Mouse (Mus musculus) hematopoietic stem cell, adult 5-6 weeks (primary cell): ENCODE data around the gene B3glct. TPM values are rescaled to one million over a fixed set of nuclear protein-coding genes. Genes with fewer than 3 reads are reported as not detected.

Source experiments
- ATAC-seq, 2 experiments: fragments of 125-278 bp in 1 of 2; replicated peaks in 1 of 2; 2 replicates each; pipeline ENCODE4 v1.8.0; 2016 to 2017; ENCODE audit warnings: inconsistent platforms in 2 of 2, mild to moderate bottlenecking in 2 of 2, moderate number of reproducible peaks in 2 of 2, low read depth in 1 of 2, moderate TSS enrichment in 1 of 2; ENCODE audit not compliant: low FRiP score in 2 of 2, poor library complexity in 2 of 2, severe bottlenecking in 2 of 2, insufficient read depth in 1 of 2, low TSS enrichment in 1 of 2
- total RNA-seq: library from RNA; stranded (forward); fragments of 172-1452, 232-1000 nt; gene quantifications from 2 replicates; pipeline ENCODE4 v1.2.3, GENCODE M21; 2017

B3glct gene
- total RNA-seq, 1 experiment from 2014 or later: 7.9 TPM

GRCm38 (mm10) chr5:149713834-149714233 lies 35.8 kb downstream of the B3glct start:
- ATAC-seq: peak in 1 of 2 experiments; percentile 17; a peak in 1 of 4 replicates

DNA sequence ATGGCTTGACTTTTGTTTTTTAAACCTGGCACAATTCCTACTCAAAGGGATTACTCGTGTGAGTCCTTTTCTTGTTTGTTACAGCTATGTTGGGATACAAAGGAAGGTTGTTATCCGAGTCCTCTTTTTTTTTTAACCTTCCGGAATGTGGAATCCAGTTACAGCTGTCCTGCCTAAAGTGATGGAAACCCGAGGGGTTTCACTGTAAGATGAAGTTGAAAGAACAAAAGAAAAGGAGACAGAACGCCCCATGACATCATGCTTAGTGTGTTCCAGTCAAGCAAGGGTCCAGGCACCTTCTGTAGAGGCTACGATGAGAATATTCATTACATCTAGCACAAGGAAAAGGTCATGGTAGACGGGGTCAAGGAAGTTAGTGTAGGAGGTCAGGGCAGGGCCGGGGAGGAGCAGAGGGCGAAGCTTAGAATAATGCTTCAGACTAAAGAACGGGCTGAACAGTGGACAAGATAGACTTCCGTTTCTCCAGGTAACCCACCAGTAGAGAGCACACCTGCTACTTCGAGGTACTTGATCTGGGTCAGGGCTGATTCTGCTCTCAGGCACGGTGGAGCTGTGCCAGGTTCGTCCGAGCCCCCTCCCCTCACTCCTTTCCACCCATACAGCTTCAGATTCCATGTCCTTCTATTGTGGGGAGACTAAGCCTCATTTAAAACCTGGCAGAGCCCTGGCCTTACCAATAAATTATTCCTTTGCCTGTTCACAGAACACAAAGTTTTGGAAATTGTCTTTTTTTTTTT lies 37.7 kb downstream of the B3glct start:
- no peak for ATAC-seq

DNA sequence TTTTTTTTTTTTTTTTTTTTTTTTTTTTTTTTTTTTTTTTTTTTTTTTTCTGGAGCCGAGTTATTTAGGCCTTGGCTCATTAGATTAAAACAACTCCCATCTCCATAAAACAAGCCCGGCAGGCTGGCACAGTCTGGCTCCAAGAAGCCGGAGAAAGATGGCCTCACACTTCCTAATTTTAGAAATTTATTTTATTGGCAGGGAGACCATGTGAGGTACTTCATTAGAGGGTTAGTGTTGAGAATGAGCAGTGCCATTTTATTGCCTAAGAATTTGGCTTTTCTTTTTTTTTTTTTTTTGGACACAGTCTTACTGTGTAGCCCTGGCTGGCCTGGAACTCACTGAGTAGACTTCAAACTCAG lies 38.3 kb downstream of the B3glct start:
- ATAC-seq: no peak

DNA sequence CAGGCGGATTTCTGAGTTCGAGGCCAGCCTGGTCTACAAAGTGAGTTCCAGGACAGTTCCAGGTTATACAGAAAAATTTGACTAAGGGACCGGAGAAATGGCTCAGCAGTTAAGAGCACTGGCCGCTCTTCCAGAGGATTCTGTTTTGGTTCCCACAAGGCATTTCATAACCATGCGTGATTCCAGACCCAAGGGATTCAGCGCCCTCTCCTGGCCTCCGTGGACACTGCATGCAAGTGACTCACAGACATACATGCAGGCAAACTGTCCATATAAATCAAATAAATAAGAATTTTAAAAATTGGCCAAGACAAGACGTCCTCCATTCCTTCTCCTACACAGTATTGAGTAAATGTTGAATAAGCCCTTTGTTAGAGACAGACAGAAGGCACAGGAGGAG lies 53.7 kb downstream of the B3glct start:
- no peak for ATAC-seq

DNA sequence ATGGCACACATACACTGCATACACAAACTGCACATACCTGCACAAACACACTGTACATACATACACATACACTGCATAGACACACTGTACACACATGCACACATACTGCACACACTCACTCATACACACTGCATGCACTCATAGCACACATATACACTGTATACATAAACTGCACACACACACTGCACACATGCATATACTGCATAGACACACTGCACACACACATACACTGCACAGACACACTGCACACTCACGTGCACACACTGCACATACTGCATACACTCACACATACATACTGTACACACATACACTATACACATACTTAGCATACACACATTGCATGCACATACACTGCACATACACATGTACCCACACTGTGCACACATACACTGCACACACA lies 59.2 kb downstream of the B3glct start:
- ATAC-seq: no peak

- no peak for ATAC-seq
These were observed 62.1 kb downstream of the B3glct start for GRCm38 (mm10) chr5:149740145-149740544.

DNA sequence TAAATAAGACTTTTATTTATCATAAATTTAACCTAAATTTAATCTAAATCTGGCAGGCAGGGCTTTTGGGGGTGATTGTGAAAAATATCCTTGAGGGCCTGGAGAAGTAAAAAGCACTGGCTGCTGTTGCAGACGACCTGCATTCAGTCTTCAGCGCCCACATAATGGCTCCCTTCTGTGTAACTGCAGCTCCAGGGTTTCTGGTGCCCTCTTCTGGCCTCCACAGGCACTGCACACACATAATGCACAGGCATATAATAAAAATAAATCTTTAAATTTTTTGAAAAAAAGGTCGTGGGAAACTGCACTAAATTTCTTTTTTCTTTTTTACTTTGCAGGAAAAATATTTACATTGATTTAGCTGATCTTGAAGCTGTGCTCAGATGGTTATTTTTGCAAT lies 62.7 kb downstream of the B3glct start:
- ATAC-seq: no peak

GRCm38 (mm10) chr5:149742286-149742685 lies 64.3 kb downstream of the B3glct start:
- ATAC-seq: no peak

DNA sequence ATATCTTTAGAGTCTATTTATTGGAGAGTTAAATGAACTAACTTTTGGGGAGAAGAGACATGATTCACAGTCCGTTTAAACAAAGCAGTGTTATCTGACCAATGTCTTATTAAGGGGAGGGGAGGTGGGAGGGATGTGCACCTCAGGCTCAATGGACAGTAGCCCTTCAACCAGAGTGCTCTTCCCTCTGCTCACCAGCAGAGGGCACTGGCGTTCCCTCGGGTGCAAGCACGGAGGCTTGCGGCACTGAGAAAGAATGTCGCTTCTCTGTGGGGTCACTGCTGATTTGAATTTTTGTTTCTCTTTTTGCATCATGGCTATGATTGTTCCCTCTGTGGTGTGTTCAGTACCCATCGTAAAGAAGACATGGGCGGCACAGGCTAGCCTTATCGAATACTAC lies 67.0 kb downstream of the B3glct start:
- no peak for ATAC-seq

GRCm38 (mm10) chr5:149748640-149749580 lies 70.9 kb downstream of the B3glct start:
- ATAC-seq: no peak

GRCm38 (mm10) chr5:149751861-149752260 lies 73.8 kb downstream of the B3glct start:
- no peak for ATAC-seq

- ATAC-seq: no peak
These were observed 75.0 kb downstream of the B3glct start for GRCm38 (mm10) chr5:149753073-149753472.

GRCm38 (mm10) chr5:149767116-149767515 lies 89.1 kb downstream of the B3glct start:
- ATAC-seq: peak in 1 of 2 experiments; percentile 22; a peak in 1 of 4 replicates

- no peak for ATAC-seq
These were observed 89.7 kb downstream of the B3glct start for GRCm38 (mm10) chr5:149767651-149768301.

DNA sequence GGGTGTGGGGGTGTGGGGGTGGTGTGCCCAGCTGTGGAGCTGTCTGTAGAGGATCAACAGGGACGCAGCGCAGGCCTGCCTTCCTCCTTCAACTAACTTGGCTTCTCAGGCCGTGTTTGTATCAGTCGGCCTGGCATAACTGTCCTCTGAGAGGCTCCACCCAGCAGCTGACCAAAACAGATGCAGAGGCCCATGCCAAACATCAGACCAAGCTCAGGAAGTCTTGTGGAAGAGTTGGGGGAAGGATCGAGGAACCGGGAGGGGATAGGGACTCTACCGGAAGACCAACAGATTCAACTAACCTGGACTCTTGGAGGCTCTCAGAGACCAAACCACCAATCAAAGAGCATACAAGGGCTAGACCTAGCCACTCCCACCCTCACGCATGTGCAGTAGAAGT lies 91.6 kb downstream of the B3glct start:
- no peak for ATAC-seq

DNA sequence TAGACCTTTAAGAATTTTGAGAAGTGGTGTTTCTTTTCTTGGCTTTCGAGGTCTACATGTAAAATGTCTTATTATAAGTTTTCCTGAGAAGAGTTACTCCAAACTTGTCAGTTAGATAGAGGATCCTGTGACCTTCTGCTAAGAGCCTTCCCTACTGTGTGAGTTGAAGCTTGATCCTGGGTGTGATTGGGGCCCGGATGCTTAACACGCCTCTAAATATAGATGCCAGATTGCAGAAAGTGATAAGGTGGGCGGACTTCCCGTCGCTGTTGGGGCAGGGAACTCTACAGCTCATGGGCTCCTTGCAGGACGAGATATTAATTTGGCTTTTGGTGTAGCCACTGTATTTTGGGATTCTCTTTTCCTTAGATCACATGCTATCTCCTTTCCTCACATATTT lies 98.0 kb downstream of the B3glct start:
- peak in 1 of 2 experiments; percentile 59; a peak in 1 of 4 replicates for ATAC-seq

- ATAC-seq: no peak
These were observed 101.7 kb downstream of the B3glct start for GRCm38 (mm10) chr5:149779740-149780139.

DNA sequence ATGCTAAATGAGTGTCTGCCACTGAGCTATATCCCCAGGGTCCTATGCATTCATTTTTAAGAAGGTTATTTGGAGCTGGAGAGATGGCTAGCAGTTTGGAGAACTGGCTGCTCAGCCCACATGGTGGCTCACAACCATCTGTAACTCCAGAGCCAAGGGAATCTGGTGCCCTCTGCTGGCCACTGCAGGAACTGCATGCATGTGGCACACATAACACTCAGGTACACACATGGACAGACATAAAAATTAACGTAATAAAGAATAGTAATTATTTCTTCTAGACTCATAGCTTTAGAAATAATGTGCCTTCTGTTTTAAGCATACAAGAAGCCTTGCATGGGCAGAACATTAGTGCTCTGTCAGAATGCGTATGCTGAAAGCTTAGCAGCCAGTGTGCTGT lies 102.4 kb downstream of the B3glct start:
- ATAC-seq: no peak
